Mouse (Mus musculus): ENCODE results near the gene Dmrtb1.

DNA sequence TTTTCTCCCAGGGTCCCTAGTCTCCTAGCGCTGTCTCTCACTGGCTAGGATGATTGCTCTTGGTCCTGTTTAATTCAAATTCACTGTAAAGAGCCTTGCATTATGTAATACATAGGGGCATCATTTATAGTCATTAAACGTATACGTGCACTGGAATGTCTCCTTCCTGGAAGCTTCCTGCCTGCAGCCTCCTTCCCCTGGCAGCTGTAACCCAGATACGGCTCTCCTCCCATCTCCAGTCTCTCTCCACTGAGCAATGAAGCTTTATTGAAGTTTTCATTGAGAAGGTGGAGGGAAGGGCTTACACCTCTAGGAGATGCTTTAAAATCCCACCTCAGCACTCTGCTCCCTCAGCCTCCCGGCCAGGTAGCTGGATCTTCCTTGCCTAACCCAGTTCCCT, 9.8 kb upstream of the Dmrtb1 start:
- TF ChIP-seq CTCF (IDR thresholded peaks at IDR 0.05; ENCODE audit: low read depth, low read length): no peak
- no peak for TF ChIP-seq POLR2A (IDR thresholded peaks at IDR 0.05; ENCODE audit: insufficient read depth, low read length)

Data from ES-Bruce4 (cell line).